Mouse (Mus musculus) gastrocnemius, adult 8-10 months (tissue): ENCODE measurements around the gene Nme8. TPM values are rescaled to one million over a fixed set of nuclear protein-coding genes. Genes with fewer than 3 reads are reported as not detected.

Source experiments
- DNase-seq, 2 experiments: peaks; one replicate each; pipeline ENCODE4 v3.0.0; 2022; ENCODE audit warnings: low spot score in 2 of 2
- total RNA-seq, 4 experiments: library from RNA; stranded (reverse); gene quantifications; 2 replicates each; pipeline ENCODE4 v1.2.4; 2022

Nme8 gene
- total RNA-seq, 4 experiments from 2014 or later = not detected

- DNase-seq = no peak
Measured at GRCm38 (mm10) chr13:19643519-19643918, 54.1 kb downstream of the Nme8 start.

GRCm38 (mm10) chr13:19640203-19640851 lies 57.3 kb downstream of the Nme8 start:
- no peak for DNase-seq

GRCm38 (mm10) chr13:19636131-19636530 lies 61.5 kb downstream of the Nme8 start:
- no peak for DNase-seq

- no peak for DNase-seq
Measured at GRCm38 (mm10) chr13:19630768-19631709, 66.6 kb downstream of the Nme8 start.

GRCm38 (mm10) chr13:19626473-19626872 lies 71.1 kb downstream of the Nme8 start:
- no peak for DNase-seq

- DNase-seq = no peak
Measured at GRCm38 (mm10) chr13:19624632-19625320, 72.8 kb downstream of the Nme8 start.

GRCm38 (mm10) chr13:19623228-19623905 lies 74.2 kb downstream of the Nme8 start:
- DNase-seq = no peak

GRCm38 (mm10) chr13:19622573-19623227 lies 74.9 kb downstream of the Nme8 start, which contains the start of gene Sfrp4:
Sfrp4 (plus strand) TSS chr13:19623104.
- DNase-seq = peak; percentile 10 to 42

- peak; percentile 18 to 46 for DNase-seq
Measured at GRCm38 (mm10) chr13:19619216-19619927, 78.2 kb downstream of the Nme8 start, which contains the start of gene Epdr1. Epdr1 (minus strand) TSS chr13:19619927.

- DNase-seq = peak in 1 of 2 experiments; percentile 4
Measured at GRCm38 (mm10) chr13:19618841-19619215, 78.8 kb downstream of the Nme8 start.

- DNase-seq = peak in 1 of 2 experiments; percentile 28
Measured at GRCm38 (mm10) chr13:19618081-19618480, 79.5 kb downstream of the Nme8 start.

- DNase-seq = no peak
Measured at GRCm38 (mm10) chr13:19614311-19614710, 83.3 kb downstream of the Nme8 start.

- DNase-seq = no peak
Measured at GRCm38 (mm10) chr13:19613426-19613825, 84.2 kb downstream of the Nme8 start.

GRCm38 (mm10) chr13:19612963-19613362 lies 84.6 kb downstream of the Nme8 start:
- no peak for DNase-seq

- DNase-seq = no peak
Measured at GRCm38 (mm10) chr13:19612348-19612747, 85.2 kb downstream of the Nme8 start.

GRCm38 (mm10) chr13:19608120-19608519 lies 89.5 kb downstream of the Nme8 start:
- DNase-seq = no peak

- no peak for DNase-seq
Measured at GRCm38 (mm10) chr13:19604916-19605315, 92.7 kb downstream of the Nme8 start.

- DNase-seq = no peak
Measured at GRCm38 (mm10) chr13:19603719-19604118, 93.9 kb downstream of the Nme8 start.

- no peak for DNase-seq
Measured at GRCm38 (mm10) chr13:19602531-19602930, 95.1 kb downstream of the Nme8 start.

- DNase-seq = no peak
Measured at GRCm38 (mm10) chr13:19599242-19599641, 98.4 kb downstream of the Nme8 start.
